Comparison of ENCODE assay signal across 10 mouse cellular contexts in genomic region chr2:75517096-75517495, GRCm38 (mm10).
"Had no signal": no experiment of that assay in that cellular context is flagged by ENCODE, and none has a peak within 500 bp of the region (broad histone marks: within the 10 kb centered on the region; RNA-seq: fewer than 3 reads in every experiment).

No protein-coding gene starts in this region.

- DNase-seq: gastrocnemius, adult 2 months; gastrocnemius, postnatal 10 days; gastrocnemius, postnatal 25 days; heart, postnatal 10 days; heart, postnatal 4 days; kidney, adult 18-20 months; kidney, adult 8-10 months; kidney, postnatal 10 days; kidney, postnatal 25 days; kidney, postnatal 4 days had no signal
